Mouse (Mus musculus): Measurements from ENCODE around the gene Tcte1. TPM values are rescaled to one million over a fixed set of nuclear protein-coding genes. Genes with fewer than 3 reads are reported as not detected.

The Tcte1 gene
- polyA plus RNA-seq, 1 experiment from 2014 or later = 2.9 TPM

GRCm38 (mm10) chr17:45559732-45560525 is 36.7 kb downstream of the Tcte1 start:
- peaks cover 11% of the 10 kb centered on the region for H3K27me3 ChIP-seq (replicated peaks)
- peaks cover 24% of the 10 kb centered on the region for H3K4me1 ChIP-seq
- no peaks in the 10 kb centered on the region for H3K9me3 ChIP-seq (replicated peaks)
- no peaks in the 10 kb centered on the region for H3K36me3 ChIP-seq
- H3K9ac ChIP-seq (replicated peaks) = no peak overlapping the region
- H3K4me2 ChIP-seq = no peak overlapping the region
- H3K27ac ChIP-seq (replicated peaks) = no peak overlapping the region
- H3K4me3 ChIP-seq (replicated peaks) = no peak overlapping the region
- ATAC-seq (ENCODE audit: low FRiP score) = no peak
- 92% methylated on average over 15 of the region's 15 CpGs for WGBS

- H3K27ac ChIP-seq (replicated peaks) = peak overlapping the region; percentile 88; the same call in 1 of the 2 replicates
- H3K36me3 ChIP-seq = peaks cover 29% of the 10 kb centered on the region
- H3K4me3 ChIP-seq (replicated peaks) = peak overlapping the region; percentile 83; the same call in 1 of the 2 replicates
- H3K4me2 ChIP-seq = peak overlapping the region; percentile 96
- 83% methylated on average over 12 of the region's 12 CpGs for WGBS
- no peaks in the 10 kb centered on the region for H3K9me3 ChIP-seq (replicated peaks)
- H3K4me1 ChIP-seq = peaks cover 35% of the 10 kb centered on the region
- no peaks in the 10 kb centered on the region for H3K27me3 ChIP-seq (replicated peaks)
- no peak overlapping the region for H3K9ac ChIP-seq (replicated peaks)
- ATAC-seq (ENCODE audit: low FRiP score) = no peak
These were observed 40.0 kb downstream of the Tcte1 start for GRCm38 (mm10) chr17:45563216-45563615.

- Histone ChIP-seq H3K27ac (replicated peaks) (peak within 1 kb of the TSS; percentile 88), H3K9ac (replicated peaks) (peak within 1 kb of the TSS; percentile 91), H3K4me2 (peak within 1 kb of the TSS; percentile 96), H3K36me3 (peaks cover 36% of the 10 kb centered on the region), H3K4me3 (replicated peaks) (peak within 1 kb of the TSS; percentile 83), H3K9me3 (replicated peaks) (no peaks in the 10 kb centered on the region), H3K4me1 (peaks cover 41% of the 10 kb centered on the region), H3K27me3 (replicated peaks) (no peaks in the 10 kb centered on the region)
- peak; percentile 87 for ATAC-seq (ENCODE audit: low FRiP score)
- WGBS = under 1% methylated on average over 59 of the region's 61 CpGs
These were observed 40.7 kb downstream of the Tcte1 start, which contains the start of gene Slc35b2 for GRCm38 (mm10) chr17:45563655-45564530. TSS of gene Slc35b2 (plus strand) at chr17:45563874.

GRCm38 (mm10) chr17:45564531-45565084 is 41.4 kb downstream of the Tcte1 start:
- H3K4me1 ChIP-seq = peaks cover 48% of the 10 kb centered on the region
- peak overlapping the region; percentile 96 for H3K4me2 ChIP-seq
- H3K4me3 ChIP-seq (replicated peaks) = peak overlapping the region; percentile 83
- H3K9ac ChIP-seq (replicated peaks) = peak overlapping the region; percentile 91
- H3K36me3 ChIP-seq = peaks cover 43% of the 10 kb centered on the region
- no peaks in the 10 kb centered on the region for H3K27me3 ChIP-seq (replicated peaks)
- 9% methylated on average over 18 of the region's 18 CpGs for WGBS
- no peak; the same call in 1 of the 2 replicates for ATAC-seq (ENCODE audit: low FRiP score)
- H3K27ac ChIP-seq (replicated peaks) = peak overlapping the region; percentile 88
- no peaks in the 10 kb centered on the region for H3K9me3 ChIP-seq (replicated peaks)

- H3K9ac ChIP-seq (replicated peaks) = peak overlapping the region; percentile 91
- WGBS = 93% methylated on average over 11 of the region's 11 CpGs
- ATAC-seq (ENCODE audit: low FRiP score) = no peak
- no peaks in the 10 kb centered on the region for H3K27me3 ChIP-seq (replicated peaks)
- H3K4me2 ChIP-seq = peak overlapping the region; percentile 96
- H3K4me1 ChIP-seq = peaks cover 53% of the 10 kb centered on the region
- H3K27ac ChIP-seq (replicated peaks) = no peak overlapping the region; the same call in 1 of the 2 replicates
- H3K9me3 ChIP-seq (replicated peaks) = no peaks in the 10 kb centered on the region
- peak overlapping the region; percentile 83 for H3K4me3 ChIP-seq (replicated peaks)
- peaks cover 48% of the 10 kb centered on the region for H3K36me3 ChIP-seq
These were observed 41.9 kb downstream of the Tcte1 start for GRCm38 (mm10) chr17:45565103-45565502.

- WGBS = 73% methylated on average over 1 of the region's 1 CpGs
- Histone ChIP-seq H3K9ac (replicated peaks) (no peak overlapping the region), H3K27me3 (replicated peaks) (no peaks in the 10 kb centered on the region), H3K27ac (replicated peaks) (no peak overlapping the region), H3K9me3 (replicated peaks) (no peaks in the 10 kb centered on the region), H3K4me2 (no peak overlapping the region), H3K4me1 (peaks cover 62% of the 10 kb centered on the region), H3K36me3 (peaks cover 57% of the 10 kb centered on the region), H3K4me3 (replicated peaks) (no peak overlapping the region)
- no peak for ATAC-seq (ENCODE audit: low FRiP score)
These were observed 42.8 kb downstream of the Tcte1 start for GRCm38 (mm10) chr17:45566031-45566359.

- Histone ChIP-seq H3K36me3 (peaks cover 62% of the 10 kb centered on the region), H3K27ac (replicated peaks) (no peak overlapping the region; the same call in 1 of the 2 replicates), H3K27me3 (replicated peaks) (no peaks in the 10 kb centered on the region), H3K4me1 (peaks cover 68% of the 10 kb centered on the region), H3K9me3 (replicated peaks) (no peaks in the 10 kb centered on the region), H3K4me2 (no peak overlapping the region), H3K4me3 (replicated peaks) (no peak overlapping the region), H3K9ac (replicated peaks) (no peak overlapping the region)
- WGBS = 67% methylated on average over 18 of the region's 18 CpGs
- no peak for ATAC-seq (ENCODE audit: low FRiP score)
These were observed 43.3 kb downstream of the Tcte1 start for GRCm38 (mm10) chr17:45566360-45567161.

GRCm38 (mm10) chr17:45567162-45567601 is 43.9 kb downstream of the Tcte1 start:
- ATAC-seq (ENCODE audit: low FRiP score) = no peak
- H3K4me1 ChIP-seq = peaks cover 72% of the 10 kb centered on the region
- no peak overlapping the region for H3K9ac ChIP-seq (replicated peaks)
- H3K27me3 ChIP-seq (replicated peaks) = no peaks in the 10 kb centered on the region
- H3K4me2 ChIP-seq = no peak overlapping the region
- H3K4me3 ChIP-seq (replicated peaks) = no peak overlapping the region
- WGBS = 20% methylated on average over 4 of the region's 4 CpGs
- H3K36me3 ChIP-seq = peaks cover 64% of the 10 kb centered on the region
- H3K27ac ChIP-seq (replicated peaks) = no peak overlapping the region; the same call in 1 of the 2 replicates
- no peaks in the 10 kb centered on the region for H3K9me3 ChIP-seq (replicated peaks)

GRCm38 (mm10) chr17:45568990-45569389 is 45.8 kb downstream of the Tcte1 start:
- Histone ChIP-seq H3K27me3 (replicated peaks) (no peaks in the 10 kb centered on the region), H3K4me1 (peaks cover 72% of the 10 kb centered on the region), H3K9ac (replicated peaks) (no peak overlapping the region), H3K36me3 (peaks cover 64% of the 10 kb centered on the region), H3K27ac (replicated peaks) (no peak overlapping the region), H3K9me3 (replicated peaks) (no peaks in the 10 kb centered on the region), H3K4me3 (replicated peaks) (no peak overlapping the region), H3K4me2 (no peak overlapping the region)
- no peak for ATAC-seq (ENCODE audit: low FRiP score)
- whole genome bisulfite sequencing = 90% methylated on average over 12 of the region's 12 CpGs

- Histone ChIP-seq H3K27me3 (replicated peaks) (no peaks in the 10 kb centered on the region), H3K4me3 (replicated peaks) (no peak overlapping the region), H3K27ac (replicated peaks) (no peak overlapping the region), H3K4me2 (no peak overlapping the region), H3K4me1 (peaks cover 74% of the 10 kb centered on the region), H3K36me3 (peaks cover 64% of the 10 kb centered on the region), H3K9ac (replicated peaks) (no peak overlapping the region), H3K9me3 (replicated peaks) (no peaks in the 10 kb centered on the region)
- WGBS = 86% methylated on average over 4 of the region's 4 CpGs
- no peak for ATAC-seq (ENCODE audit: low FRiP score)
These were observed 46.8 kb downstream of the Tcte1 start for GRCm38 (mm10) chr17:45569999-45570398.

Data from neural tube, embryonic 15.5 days (tissue).